Mouse (Mus musculus) left cerebral cortex, adult 18-20 months (tissue): ENCODE measurements around the gene Zbtb42. TPM values are rescaled to one million over a fixed set of nuclear protein-coding genes. Genes with fewer than 3 reads are reported as not detected.

Source experiments
- DNase-seq, 2 experiments: peaks; one replicate each; pipeline ENCODE4 v3.0.0; 2021 to 2022; ENCODE audit warnings: low spot score in 2 of 2, mixed read lengths in 1 of 2
- total RNA-seq, 2 experiments: library from RNA; stranded (reverse); gene quantifications; 2 replicates each; pipeline ENCODE4 v1.2.3; 2021

Zbtb42 gene
- total RNA-seq, 2 experiments from 2014 or later: 1.1 to 1.5 TPM

DNA sequence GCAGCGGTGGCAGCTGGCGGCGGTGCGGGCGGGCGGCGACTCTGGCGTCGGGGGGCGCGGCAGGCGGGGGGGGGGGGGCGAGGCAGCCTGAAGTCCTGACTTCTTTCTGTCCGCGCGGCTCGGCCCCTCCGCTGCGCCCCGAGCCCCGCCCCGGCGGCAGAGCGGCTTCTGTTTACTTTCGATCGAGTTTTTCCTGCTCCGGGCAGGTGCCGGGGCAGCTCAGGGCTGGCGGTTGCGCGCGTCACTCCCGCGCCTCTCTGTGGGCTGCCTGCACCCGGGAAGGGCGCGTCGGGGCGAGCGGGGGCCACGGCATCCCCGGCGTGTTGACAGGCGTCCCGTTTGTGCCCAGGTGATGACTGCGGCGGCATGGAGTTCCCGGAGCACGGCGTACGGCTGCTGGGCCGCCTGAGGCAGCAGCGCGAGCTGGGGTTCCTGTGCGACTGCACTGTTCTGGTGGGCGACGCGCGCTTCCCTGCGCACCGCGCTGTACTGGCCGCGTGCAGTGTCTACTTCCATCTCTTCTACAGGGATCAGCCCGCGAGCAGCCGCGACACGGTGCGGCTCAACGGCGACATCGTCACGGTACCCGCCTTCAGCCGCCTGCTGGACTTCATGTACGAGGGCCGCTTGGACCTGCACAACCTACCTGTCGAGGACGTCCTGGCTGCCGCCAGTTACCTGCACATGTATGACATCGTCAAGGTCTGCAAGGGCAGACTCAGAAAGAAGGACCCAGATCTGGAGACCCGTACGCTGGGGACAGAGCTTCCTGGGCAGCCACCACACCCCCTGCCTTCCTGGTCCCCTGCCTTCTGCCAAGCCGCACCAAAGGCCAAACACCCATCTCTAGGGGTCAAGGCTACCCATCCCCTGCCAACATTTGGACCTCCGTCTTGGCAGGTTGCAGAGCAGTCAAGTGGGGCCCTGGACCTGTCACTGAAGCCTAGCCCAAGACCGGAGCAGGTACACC, 684 bp downstream of the Zbtb42 start:
- DNase-seq: no peak

DNA sequence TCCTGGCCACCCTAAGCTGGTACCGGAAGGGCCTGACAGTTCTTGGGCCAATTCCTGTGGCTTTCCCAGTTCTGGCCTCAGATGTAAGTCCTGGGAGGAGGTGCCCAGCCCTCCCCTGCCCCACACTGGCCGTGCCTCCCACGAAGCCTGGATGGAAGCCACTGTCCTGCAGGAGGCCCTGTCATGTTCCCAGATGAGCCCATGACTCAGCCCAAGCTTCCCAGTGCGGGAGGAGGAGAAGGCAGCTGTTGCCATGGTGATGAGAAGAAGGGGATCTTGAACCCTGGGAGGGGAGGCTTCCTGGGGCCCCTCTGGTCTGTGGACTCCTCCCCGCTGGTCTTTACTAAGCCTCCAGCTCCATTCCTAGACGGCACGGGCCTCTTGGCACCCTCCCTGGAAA, 4.7 kb downstream of the Zbtb42 start:
- DNase-seq: no peak

DNA sequence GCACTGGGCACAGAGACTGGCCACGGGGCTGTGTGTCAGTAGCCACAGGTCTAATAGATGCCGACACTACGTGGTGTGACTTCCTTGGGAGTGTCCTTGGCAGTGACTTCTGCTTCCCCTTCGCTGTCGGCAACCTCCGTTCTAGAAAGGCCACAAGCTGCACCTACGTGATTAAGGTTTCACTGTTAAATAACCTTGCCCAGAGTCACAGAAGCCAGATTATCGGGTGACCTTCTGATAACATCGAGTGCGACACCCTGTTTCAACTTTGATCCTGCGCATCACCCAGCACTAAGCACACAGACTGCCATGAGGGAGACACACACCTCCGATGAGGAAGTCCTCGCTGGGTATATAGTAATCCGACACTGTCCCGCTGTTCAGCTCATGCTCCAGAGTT, 9.8 kb downstream of the Zbtb42 start:
- no peak for DNase-seq

DNA sequence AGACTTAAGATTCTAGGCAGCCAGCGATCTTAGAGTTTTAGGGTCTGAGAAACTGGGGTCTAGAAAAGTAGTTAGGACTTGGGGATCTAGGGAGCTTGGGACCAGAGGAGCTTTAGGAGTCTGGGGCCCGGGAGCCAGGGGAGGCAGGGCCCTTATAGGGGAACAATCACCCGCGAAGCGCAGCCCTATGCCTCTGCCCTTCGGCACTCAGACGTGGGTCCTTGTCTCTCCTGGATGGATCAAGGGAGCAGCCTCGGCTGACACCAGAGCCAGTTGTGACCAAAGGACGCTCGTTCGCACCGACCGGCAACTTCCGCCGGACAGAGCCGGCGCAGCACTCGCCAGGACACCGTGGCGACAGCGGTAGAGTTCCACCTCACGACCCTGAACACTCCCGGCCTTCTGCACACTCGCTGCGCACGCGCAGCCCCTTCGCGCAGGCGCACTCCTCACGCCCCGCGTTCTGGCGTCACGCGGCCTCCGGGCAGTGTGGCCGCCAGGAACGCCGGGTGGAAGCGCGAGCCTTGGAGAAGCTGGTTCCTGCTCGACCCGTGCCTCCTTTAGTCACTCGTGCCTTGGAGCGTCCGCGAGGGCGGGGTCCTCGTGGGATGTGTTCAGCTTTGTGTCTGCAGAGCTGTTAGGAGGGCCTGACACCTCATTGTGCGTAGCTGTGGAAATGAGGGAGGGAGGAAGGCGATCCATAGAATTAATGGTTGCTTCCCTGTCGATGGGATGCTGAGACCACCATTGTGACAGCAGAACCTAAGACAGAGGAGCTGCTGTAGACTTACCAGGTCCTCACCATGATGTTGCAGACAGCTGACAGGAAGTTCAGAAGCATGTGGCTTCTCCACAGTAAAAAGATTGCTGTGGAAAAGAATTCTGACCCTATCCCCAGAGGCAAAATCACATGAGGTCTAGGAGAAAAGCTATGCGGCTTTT, 14.8 kb downstream of the Zbtb42 start:
- peak; percentile 92 to 96 for DNase-seq

GRCm38 (mm10) chr12:112694127-112694475, 15.5 kb downstream of the Zbtb42 start:
- DNase-seq: no peak

- no peak for DNase-seq
Observed at GRCm38 (mm10) chr12:112696806-112697425, 18.3 kb downstream of the Zbtb42 start.

DNA sequence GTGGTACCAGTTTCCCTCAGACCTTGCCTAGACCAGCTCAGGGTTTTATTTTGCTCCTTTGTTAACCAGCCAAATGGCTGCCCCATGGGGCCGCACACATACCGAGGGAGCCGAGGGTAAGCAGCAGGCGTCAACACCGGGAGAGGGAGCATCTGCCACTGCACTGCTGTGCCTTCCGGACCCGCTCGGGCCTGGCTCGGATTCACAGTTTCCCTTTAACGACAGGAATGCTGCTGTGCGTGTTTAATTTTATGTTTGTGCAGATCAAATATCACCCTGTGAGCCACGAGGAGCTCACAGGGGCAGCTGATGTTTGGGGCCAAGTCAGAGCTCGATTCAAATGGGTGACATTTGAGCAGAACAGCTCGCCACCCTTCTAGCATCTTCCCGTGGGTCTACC, 21.9 kb downstream of the Zbtb42 start:
- DNase-seq: no peak

GRCm38 (mm10) chr12:112702374-112703320, 24.0 kb downstream of the Zbtb42 start:
- no peak for DNase-seq

DNA sequence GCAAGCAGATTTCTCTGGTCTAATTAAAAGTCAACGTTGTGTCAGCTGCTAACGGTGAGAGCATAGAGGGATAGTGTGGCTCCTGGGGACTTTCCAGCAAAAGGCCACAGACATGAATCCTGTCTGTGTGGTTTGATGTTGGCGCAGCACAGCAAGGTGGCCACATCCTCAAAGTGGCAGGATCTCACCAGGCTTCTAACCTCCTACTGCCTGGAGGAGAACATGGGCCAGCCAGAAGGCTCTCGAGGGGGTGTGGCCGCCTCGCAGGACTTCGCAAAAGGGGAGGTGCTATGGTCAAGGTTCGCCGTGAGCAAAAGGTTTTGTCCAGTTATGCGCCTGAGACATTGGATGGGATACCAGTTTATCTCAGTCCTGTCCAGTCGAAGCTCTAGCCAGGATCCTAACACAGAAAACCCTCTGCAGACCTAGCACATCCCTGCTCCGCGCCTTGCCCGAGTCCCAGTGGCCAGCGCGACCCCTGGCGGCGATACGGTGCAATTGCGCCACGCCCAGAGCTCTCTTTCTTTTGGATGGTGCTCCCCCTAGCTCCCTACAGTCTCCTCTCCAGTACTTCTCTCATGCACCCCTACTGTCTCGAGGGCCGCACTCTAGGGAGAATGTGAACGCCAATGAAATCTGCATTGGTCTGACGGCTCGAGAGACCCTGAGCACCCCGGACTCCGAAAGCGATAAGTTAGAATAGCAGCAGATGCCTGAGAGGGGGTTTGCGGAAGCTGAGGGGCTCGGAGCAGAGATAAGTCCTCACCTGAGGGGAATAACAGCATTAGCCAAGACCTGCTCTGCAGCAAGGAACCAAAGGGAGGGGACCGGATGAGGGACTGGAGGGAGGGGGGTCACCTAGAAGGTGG, 28.3 kb downstream of the Zbtb42 start:
- peak; percentile 90 to 94 for DNase-seq

DNA sequence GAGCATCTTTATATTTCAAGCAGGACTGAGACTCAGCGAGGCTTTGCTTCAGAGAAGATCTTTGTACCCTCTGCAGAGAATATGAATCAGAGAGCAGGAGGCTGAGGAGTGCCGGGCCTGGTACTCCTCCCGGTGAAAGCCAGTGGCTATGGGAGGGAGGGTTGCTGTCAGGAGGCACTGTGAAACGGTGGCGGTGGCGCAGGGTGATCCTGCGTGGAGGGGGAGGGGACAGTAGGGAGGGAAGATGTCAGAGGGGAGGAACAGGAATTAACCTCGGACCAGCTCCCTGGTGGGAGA, 28.9 kb downstream of the Zbtb42 start:
- DNase-seq: no peak

DNA sequence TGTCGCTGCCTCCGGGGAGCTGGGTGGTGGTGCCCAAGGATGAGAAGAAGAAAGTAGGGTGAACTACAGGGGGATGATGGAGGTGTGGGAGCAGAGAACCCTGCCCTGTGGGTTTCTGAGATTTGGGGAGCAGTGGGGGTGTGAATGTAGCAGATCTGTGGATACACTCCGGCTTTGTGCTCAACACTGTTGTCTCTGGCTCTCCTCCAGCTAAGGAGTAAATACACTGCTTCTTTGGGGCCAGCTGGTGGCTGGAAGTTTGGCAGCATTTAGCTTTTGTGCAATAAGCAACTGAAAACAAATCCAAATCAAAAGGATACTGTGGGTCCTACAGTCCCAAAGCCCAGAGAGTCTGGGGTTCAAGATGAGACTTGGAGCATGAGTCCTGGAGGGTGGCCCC, 35.4 kb downstream of the Zbtb42 start:
- DNase-seq: no peak

DNA sequence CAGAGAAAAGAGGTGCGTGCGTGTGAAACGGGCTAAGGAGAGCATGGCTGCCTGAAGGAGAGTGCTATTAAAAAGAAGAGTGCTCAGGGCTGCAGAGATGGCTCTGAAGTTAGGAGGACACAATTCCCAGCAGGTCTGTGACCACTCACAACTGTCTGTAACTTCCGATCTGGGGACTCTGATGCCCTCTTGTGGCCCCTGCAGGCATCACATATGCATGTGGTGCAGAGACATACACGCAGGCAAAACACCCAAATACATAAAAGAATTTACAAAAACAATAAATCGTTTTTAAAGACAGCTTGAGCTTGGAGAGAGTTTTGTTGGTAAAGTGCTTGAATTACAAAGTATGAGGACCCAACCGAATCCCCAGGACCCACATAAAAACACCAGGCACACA, 38.5 kb downstream of the Zbtb42 start:
- DNase-seq: peak in 1 of 2 experiments; percentile 51

GRCm38 (mm10) chr12:112718995-112719394, 40.4 kb downstream of the Zbtb42 start:
- no peak for DNase-seq

GRCm38 (mm10) chr12:112720216-112720615, 41.6 kb downstream of the Zbtb42 start, which contains the start of gene Cep170b:
Gene Cep170b (plus strand): TSS chr12:112720455.
- no peak for DNase-seq

DNA sequence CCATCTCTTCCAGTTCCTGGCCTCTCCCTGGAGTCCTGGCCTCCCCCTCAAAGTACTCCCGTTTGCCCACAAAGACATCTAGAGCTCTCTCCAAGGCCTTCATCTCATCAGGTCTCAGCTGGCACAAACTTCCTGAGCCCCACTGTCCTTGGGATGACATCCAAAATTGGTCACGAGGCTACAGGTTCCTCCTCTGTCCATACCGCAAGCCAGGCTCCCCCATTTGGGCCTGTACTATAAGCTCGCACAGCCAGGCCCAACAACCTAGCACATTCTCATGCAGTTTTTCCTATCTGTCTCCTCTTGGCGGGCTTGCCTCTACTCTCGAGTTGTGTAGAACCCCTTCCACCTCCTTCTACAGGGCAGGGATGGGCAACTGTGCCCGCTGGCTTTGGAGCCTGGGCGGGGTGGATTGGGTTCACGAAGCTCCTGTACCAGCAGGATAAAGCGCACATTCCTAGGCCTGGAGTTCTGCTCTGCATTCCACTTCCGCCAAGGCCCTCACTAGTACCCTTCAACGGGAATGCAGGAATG, 42.3 kb downstream of the Zbtb42 start:
- no peak for DNase-seq

DNA sequence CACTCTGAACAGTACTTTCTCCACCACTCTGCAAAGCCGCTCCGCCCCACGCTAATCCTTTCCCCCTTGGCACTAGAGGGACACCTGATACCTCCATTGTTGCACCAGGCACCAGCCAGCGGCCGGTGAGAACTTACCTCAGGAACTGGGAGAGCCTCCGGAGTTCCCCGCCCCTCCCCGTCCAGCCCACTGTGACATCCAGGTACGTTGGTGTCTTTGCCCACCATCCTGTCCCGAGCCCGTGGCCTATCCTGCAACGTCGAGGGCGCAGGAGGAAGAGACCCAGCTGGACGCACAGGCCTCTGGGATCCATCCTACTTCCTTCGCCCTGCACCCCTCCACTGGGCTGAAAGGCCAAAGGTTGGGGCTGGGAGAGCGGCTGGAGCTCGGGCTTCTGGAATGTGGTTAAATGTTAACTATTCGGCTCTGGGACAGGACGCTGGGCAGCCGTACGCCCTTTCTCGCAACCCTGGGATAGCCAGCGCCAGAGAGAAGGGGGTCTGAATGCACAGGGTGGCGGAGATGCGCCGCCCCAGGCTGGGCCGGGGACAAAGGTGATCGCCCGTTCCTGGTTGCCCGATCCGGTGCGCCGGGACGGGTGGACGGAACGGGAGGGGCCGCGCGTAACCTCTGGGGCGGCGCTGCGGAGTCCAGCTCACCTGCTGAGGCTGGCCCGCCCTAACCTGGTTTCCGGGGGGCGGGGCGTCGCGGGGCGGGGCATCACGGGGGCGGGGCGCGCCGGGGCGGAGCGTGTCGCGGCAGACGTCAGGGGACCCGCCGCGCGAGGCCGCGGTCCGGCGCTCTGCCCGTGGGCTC, 43.0 kb downstream of the Zbtb42 start:
- DNase-seq: peak in 1 of 2 experiments; percentile 46

DNA sequence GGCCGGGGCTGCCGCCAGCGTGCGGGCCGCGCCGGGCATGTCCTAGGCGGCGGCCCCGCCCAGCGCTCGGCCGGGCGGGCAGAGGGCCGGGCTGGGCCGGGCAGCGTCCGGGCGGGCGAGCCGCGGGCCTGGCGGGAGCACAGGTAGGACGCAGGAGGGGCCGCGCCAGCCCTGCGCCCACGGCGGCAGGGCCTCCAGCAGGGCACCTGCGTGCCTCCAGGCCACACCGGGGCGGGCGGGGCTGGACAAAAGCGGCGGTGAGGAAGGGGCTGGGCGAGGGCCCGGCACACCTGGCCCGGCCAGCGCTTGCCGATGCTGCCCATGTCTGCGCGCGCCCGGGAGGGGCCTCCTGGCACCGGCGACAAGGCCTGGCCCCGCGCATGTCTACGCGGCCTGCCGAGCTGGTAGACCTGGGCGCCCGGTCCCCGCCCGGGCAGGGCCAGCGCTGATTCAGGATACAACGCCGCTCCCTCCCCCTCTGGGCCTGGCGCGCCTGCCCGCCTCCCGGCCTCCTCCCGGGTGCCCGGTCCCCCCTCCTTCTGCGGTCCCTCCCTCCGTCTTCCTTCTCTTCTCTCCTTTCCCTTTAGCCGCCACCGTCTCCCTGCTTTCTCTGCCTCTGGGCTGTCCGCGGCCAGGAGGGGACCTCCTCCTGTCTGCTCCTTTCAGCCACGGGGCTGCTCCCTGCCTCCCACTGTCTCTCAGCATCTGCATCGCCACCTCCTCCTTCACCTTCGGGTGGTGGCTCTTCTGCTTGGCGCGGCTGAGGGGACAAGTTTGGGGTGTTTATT, 43.8 kb downstream of the Zbtb42 start:
- DNase-seq: peak; percentile 58

GRCm38 (mm10) chr12:112723028-112723330, 44.4 kb downstream of the Zbtb42 start:
- no peak for DNase-seq
